Mouse (Mus musculus) G1E-ER4 (cell line): ENCODE data around the gene Flt3. TPM values are rescaled to one million over a fixed set of nuclear protein-coding genes. Genes with fewer than 3 reads are reported as not detected.

Experiments
- GATA1 ChIP-seq: IDR thresholded peaks from one replicate; pipeline ENCODE4 v1.8.0; 2012; ENCODE audit warnings: low read length, inconsistent platforms
- polyA plus RNA-seq: library from polyadenylated mRNA; stranded (reverse); fragments of >175 nt; gene quantifications from 2 replicates; pipeline ENCODE4 v1.2.3, GENCODE M21; 2012

Gene Flt3
- polyA plus RNA-seq, 1 experiment: not detected

- no peak for TF ChIP-seq GATA1
Measured at GRCm38 (mm10) chr5:147312830-147313685, 87.2 kb downstream of the Flt3 start.

GRCm38 (mm10) chr5:147309786-147310185 lies 90.5 kb downstream of the Flt3 start:
- no peak for TF ChIP-seq GATA1

GRCm38 (mm10) chr5:147308451-147308850 lies 91.8 kb downstream of the Flt3 start:
- TF ChIP-seq GATA1: no peak

- TF ChIP-seq GATA1: no peak
Measured at GRCm38 (mm10) chr5:147307398-147307785, 92.9 kb downstream of the Flt3 start.

GRCm38 (mm10) chr5:147306638-147307397 lies 93.5 kb downstream of the Flt3 start, which contains the start of gene Cdx2:
TSS of gene Cdx2 (minus strand) at chr5:147307270.
- TF ChIP-seq GATA1: no peak

- no peak for TF ChIP-seq GATA1
Measured at GRCm38 (mm10) chr5:147305856-147306637, 94.2 kb downstream of the Flt3 start.

GRCm38 (mm10) chr5:147305166-147305565 lies 95.1 kb downstream of the Flt3 start:
- no peak for TF ChIP-seq GATA1

GRCm38 (mm10) chr5:147304276-147305155 lies 95.8 kb downstream of the Flt3 start:
- TF ChIP-seq GATA1: no peak

- TF ChIP-seq GATA1: no peak
Measured at GRCm38 (mm10) chr5:147302746-147303400, 97.4 kb downstream of the Flt3 start.

- TF ChIP-seq GATA1: no peak
Measured at GRCm38 (mm10) chr5:147302141-147302540, 98.1 kb downstream of the Flt3 start.

- TF ChIP-seq GATA1: no peak
Measured at GRCm38 (mm10) chr5:147301781-147302070, 98.6 kb downstream of the Flt3 start.

- TF ChIP-seq GATA1: no peak
Measured at GRCm38 (mm10) chr5:147300917-147301780, 99.1 kb downstream of the Flt3 start.

- no peak for TF ChIP-seq GATA1
Measured at GRCm38 (mm10) chr5:147300001-147300363, 100.3 kb downstream of the Flt3 start.
